Mouse (Mus musculus): Measurements from ENCODE around the gene Srp68. TPM values are rescaled to one million over a fixed set of nuclear protein-coding genes. Genes with fewer than 3 reads are reported as not detected.

The Srp68 gene
- polyA plus RNA-seq, 1 experiment from 2014 or later = 74.8 TPM

Other genes with a start within 250 kb of the Srp68 start
- gene H3f3b, start 246.3 kb downstream of the Srp68 start, polyA plus RNA-seq (2016; fragmentation: Nextera tagmentation; extraction: Ambion mirVana) = 742 and 759 TPM in 2 replicates
- 31.8 and 32.3 TPM in 2 replicates for gene Unk, start 243.9 kb downstream of the Srp68 start, polyA plus RNA-seq (2016; fragmentation: Nextera tagmentation; extraction: Ambion mirVana)
- gene Unc13d, start 196.3 kb downstream of the Srp68 start, polyA plus RNA-seq (2016; fragmentation: Nextera tagmentation; extraction: Ambion mirVana) = 2.2 and 2.5 TPM in 2 replicates
- 137 and 141 TPM in 2 replicates for gene Wbp2, start 187.2 kb downstream of the Srp68 start, polyA plus RNA-seq (2016; fragmentation: Nextera tagmentation; extraction: Ambion mirVana)
- 54.8 and 58.2 TPM in 2 replicates for gene Trim47, start 147.0 kb downstream of the Srp68 start, polyA plus RNA-seq (2016; fragmentation: Nextera tagmentation; extraction: Ambion mirVana)
- gene Trim65, start 143.1 kb downstream of the Srp68 start, polyA plus RNA-seq (2016; fragmentation: Nextera tagmentation; extraction: Ambion mirVana) = 4.7 and 4.9 TPM in 2 replicates
- gene Mrpl38, start 135.3 kb downstream of the Srp68 start, polyA plus RNA-seq (2016; fragmentation: Nextera tagmentation; extraction: Ambion mirVana) = 85.0 and 89.1 TPM in 2 replicates
- 37.2 and 37.5 TPM in 2 replicates for gene Fbf1, start 106.1 kb downstream of the Srp68 start, polyA plus RNA-seq (2016; fragmentation: Nextera tagmentation; extraction: Ambion mirVana)
- gene Ten1, start 75.4 kb downstream of the Srp68 start, polyA plus RNA-seq (2016; fragmentation: Nextera tagmentation; extraction: Ambion mirVana) = 74.9 and 75.5 TPM in 2 replicates
- gene Acox1, start 75.2 kb downstream of the Srp68 start, polyA plus RNA-seq (2016; fragmentation: Nextera tagmentation; extraction: Ambion mirVana) = 36.1 and 38.3 TPM in 2 replicates
- gene Evpl, start 36.1 kb downstream of the Srp68 start, polyA plus RNA-seq (2016; fragmentation: Nextera tagmentation; extraction: Ambion mirVana) = 0.53 and 0.84 TPM in 2 replicates
- 0.09 TPM in 1 of 2 replicates, not detected in the other for gene Galr2, start 6.7 kb upstream of the Srp68 start, polyA plus RNA-seq (2016; fragmentation: Nextera tagmentation; extraction: Ambion mirVana)
- gene Exoc7, start 33.0 kb upstream of the Srp68 start, polyA plus RNA-seq (2016; fragmentation: Nextera tagmentation; extraction: Ambion mirVana) = 47.8 and 51.3 TPM in 2 replicates
- 0.15 and 0.40 TPM in 2 replicates for gene Foxj1, start 61.2 kb upstream of the Srp68 start, polyA plus RNA-seq (2016; fragmentation: Nextera tagmentation; extraction: Ambion mirVana)
- gene Rnf157, start 138.8 kb upstream of the Srp68 start, polyA plus RNA-seq (2016; fragmentation: Nextera tagmentation; extraction: Ambion mirVana) = 11.0 and 12.3 TPM in 2 replicates
- 33.7 and 34.2 TPM in 2 replicates for gene Ubald2, start 159.9 kb upstream of the Srp68 start, polyA plus RNA-seq (2016; fragmentation: Nextera tagmentation; extraction: Ambion mirVana)
- gene Qrich2, start 192.0 kb upstream of the Srp68 start, polyA plus RNA-seq (2016; fragmentation: Nextera tagmentation; extraction: Ambion mirVana) = not detected in 2 replicates
- gene Prpsap1, start 220.0 kb upstream of the Srp68 start, polyA plus RNA-seq (2016; fragmentation: Nextera tagmentation; extraction: Ambion mirVana) = 94.8 and 96.8 TPM in 2 replicates

All from heart, embryonic 12.5 days (tissue).